Mouse (Mus musculus) hindbrain, postnatal 0 days (tissue): ENCODE data around the gene Cnpy1. TPM values are rescaled to one million over a fixed set of nuclear protein-coding genes. Genes with fewer than 3 reads are reported as not detected.

Source experiments
- ATAC-seq: fragments of 200-750 bp; cut with Nextera tagmentation; 2 replicates; pipeline ENCODE4 v1.8.0; 2017; ENCODE audit warnings: mild to moderate bottlenecking, moderate TSS enrichment, moderate library complexity
- DNase-seq: peaks from one replicate; pipeline ENCODE4 v3.0.0-alpha.2; 2015; ENCODE audit warnings: low spot score
- H3K27ac ChIP-seq: fragments of 300-500 bp; sonication (generic); 2 replicates; pipeline ENCODE4 v1.5.1; 2014; ENCODE audit warnings: mild to moderate bottlenecking
- H3K27me3 ChIP-seq: fragments of 300-500 bp; sonication (generic); 2 replicates; pipeline ENCODE4 v1.6.1; 2014; ENCODE audit warnings: low read length, mixed read lengths; ENCODE audit not compliant: insufficient read depth
- H3K36me3 ChIP-seq: fragments of 300-500 bp; sonication (generic); 2 replicates; pipeline ENCODE4 v1.6.1; 2014; ENCODE audit warnings: low read length, mixed read lengths; ENCODE audit not compliant: insufficient read depth
- H3K4me1 ChIP-seq: fragments of 300-500 bp; sonication (generic); 2 replicates; pipeline ENCODE4 v1.6.1; 2014; ENCODE audit warnings: antibody characterized with exemption, low read length, mixed read lengths; ENCODE audit not compliant: insufficient read depth
- H3K4me2 ChIP-seq: fragments of 300-500 bp; sonication (generic); 2 replicates; pipeline ENCODE4 v1.6.1; 2014; ENCODE audit warnings: low read depth, mild to moderate bottlenecking, low read length, moderate library complexity, mixed read lengths
- H3K4me3 ChIP-seq: fragments of 300-500 bp; sonication (generic); 2 replicates; pipeline ENCODE4 v1.5.1; 2014; ENCODE audit warnings: low read length
- H3K9ac ChIP-seq: fragments of 300-500 bp; sonication (generic); replicated peaks from 2 replicates; pipeline ENCODE4 v1.6.1; 2014; ENCODE audit warnings: mild to moderate bottlenecking, low read length, moderate library complexity, mixed read lengths
- H3K9me3 ChIP-seq: fragments of 300-500 bp; sonication (generic); 2 replicates; pipeline ENCODE4 v1.6.1; 2016; ENCODE audit warnings: low read length, mixed read lengths
- CTCF ChIP-seq: IDR thresholded peaks from 2 replicates; pipeline ENCODE4 v1.5.1; 2016; ENCODE audit warnings: antibody characterized with exemption, control low read depth, low read depth
- WGBS: fragments of 180-500 bp; shearing (Covaris S2); extraction: QIAGEN DNeasy Blood & Tissue Kit; methylation state at CpG from one replicate; pipeline ENCODE4 v1.1.7; 2014; 5-methylcytosine and 5-hydroxymethylcytosine counted together
- polyA plus RNA-seq: library from polyadenylated mRNA; unstranded; fragments of >200 nt; fragmentation: Nextera tagmentation; extraction: Ambion mirVana; gene quantifications from 2 replicates; pipeline ENCODE4 v1.2.1, GENCODE M21; 2015
- total RNA-seq: library from RNA; depleted of rRNA; stranded (reverse); fragments of >200 nt; gene quantifications from 2 replicates; pipeline ENCODE4 v1.2.3, GENCODE M21; 2014

The Cnpy1 gene
- total and polyA plus RNA-seq, 2 experiments from 2014 or later: 31.7 to 45.6 TPM

DNA sequence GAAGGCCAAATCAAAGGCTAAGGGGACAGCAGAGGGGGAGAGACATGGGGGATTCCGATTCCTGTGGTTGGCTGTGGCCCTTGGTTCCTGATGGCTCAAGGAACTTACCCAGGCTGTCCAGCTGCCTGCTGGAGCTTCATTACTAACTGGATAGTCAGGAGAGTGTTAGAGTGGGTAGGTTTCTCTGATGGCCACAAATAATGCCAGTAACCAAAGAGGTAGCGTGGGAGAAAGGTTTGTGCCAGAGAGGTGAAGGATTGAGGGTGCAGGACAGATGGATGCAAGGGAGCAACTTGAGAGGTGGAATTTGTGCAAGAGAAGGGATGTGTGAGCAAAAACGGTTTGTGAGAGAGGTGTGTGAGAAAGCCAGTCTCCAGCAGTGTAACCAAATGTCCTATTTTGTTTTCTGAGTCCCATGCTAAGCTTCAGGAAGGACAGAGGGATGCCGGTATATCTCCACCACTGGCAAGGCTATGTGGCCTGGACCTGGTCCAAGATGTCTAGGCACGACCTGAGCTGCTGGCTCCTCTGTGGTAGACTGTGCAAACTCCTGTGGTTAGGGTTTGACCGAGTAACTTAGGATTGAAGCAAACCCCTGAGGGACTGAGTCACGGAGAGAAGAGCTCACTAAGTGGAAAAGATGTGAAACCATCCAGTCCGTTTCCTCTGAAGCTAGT lies 2.0 kb downstream of the Cnpy1 start:
- no peak for TF ChIP-seq CTCF
- H3K27ac ChIP-seq: no peak overlapping the region
- 0 out of 2 replicates have a peak, but pooled peaks cover 6% of the 10 kb centered on the region for H3K4me1 ChIP-seq
- WGBS: 63% methylated on average over 8 of the region's 8 CpGs
- H3K36me3 ChIP-seq: no peaks in the 10 kb centered on the region
- no peak for ATAC-seq
- H3K4me3 ChIP-seq: no peak overlapping the region
- H3K4me2 ChIP-seq: no peak overlapping the region
- H3K9ac ChIP-seq: no peak overlapping the region
- no peaks in the 10 kb centered on the region for H3K9me3 ChIP-seq
- no peaks in the 10 kb centered on the region for H3K27me3 ChIP-seq
- DNase-seq: no peak

DNA sequence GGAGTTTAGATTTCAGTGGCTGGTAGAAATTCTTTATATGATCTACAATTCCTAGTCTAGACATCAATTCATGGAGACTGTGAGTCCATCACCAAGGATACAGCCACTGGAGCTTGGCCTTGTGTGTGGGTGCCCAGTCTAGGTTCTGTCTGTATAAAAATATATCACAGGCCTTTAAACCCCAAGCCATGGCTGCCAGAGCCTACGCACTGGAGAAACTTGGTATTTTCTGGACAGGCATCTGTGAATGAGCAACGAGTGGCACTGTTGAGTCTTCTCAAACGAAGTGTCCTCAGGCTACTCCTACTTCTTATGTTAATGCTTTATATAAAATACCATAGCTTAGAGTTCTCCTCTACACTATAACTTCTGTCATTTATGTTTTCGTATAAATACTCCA lies 4.2 kb downstream of the Cnpy1 start:
- DNase-seq: no peak
- Histone ChIP-seq H3K36me3 (no peaks in the 10 kb centered on the region), H3K4me3 (no peak overlapping the region), H3K9ac (no peak overlapping the region), H3K27me3 (no peaks in the 10 kb centered on the region), H3K4me2 (no peak overlapping the region), H3K4me1 (0 out of 2 replicates have a peak, but pooled peaks cover 6% of the 10 kb centered on the region), H3K9me3 (no peaks in the 10 kb centered on the region), H3K27ac (no peak overlapping the region)
- WGBS: 81% methylated on average over 4 of the region's 4 CpGs
- no peak for TF ChIP-seq CTCF
- no peak for ATAC-seq

DNA sequence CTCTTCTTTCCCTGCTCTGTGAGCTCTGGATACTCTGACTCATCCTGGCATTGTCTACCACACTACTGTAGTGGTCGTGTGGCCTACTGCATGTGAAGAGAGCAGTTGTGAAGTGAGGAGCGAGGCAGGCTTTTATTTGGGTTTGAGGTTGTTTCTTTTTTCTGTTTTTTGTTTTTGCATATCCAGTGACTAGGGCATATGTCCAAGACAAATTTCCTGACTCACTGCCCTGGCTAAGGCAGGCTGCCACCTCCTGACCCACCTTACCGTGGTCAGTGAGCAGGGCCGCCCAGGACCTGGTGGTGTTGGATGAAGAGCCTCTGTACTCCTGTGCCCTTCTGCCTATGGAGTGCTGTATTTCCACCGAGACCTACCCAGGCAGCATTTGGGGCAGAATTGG lies 5.8 kb downstream of the Cnpy1 start:
- TF ChIP-seq CTCF: no peak
- Histone ChIP-seq H3K4me2 (no peak overlapping the region), H3K9me3 (no peaks in the 10 kb centered on the region), H3K4me3 (no peak overlapping the region), H3K9ac (no peak overlapping the region), H3K36me3 (no peaks in the 10 kb centered on the region), H3K27ac (no peak overlapping the region), H3K27me3 (no peaks in the 10 kb centered on the region), H3K4me1 (0 out of 2 replicates have a peak, but pooled peaks cover 4% of the 10 kb centered on the region)
- WGBS: 70% methylated on average over 5 of the region's 5 CpGs
- DNase-seq (no peak), ATAC-seq (no peak)

DNA sequence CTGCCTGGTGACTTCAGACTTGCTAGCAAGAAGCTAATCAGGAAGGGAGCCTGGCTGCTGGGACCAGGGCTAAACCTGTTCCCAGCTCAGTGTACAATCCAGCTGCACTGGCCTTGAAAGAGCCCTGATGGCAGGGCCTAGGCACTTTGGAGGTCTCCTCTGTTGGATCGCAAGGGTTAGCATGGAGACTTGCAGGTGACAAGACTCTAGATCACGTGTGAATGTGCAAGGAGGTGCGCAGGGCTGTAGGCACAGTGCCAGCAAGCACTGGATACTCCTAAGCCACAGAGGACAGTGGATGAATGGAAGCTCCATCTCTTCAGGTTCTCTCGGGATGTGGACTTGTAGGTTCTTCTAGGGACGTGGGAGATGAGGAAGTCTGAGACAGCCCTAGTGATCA lies 6.7 kb downstream of the Cnpy1 start:
- no peak overlapping the region for H3K9ac ChIP-seq
- H3K27ac ChIP-seq: no peak overlapping the region
- no peak overlapping the region for H3K4me2 ChIP-seq
- 80% methylated on average over 5 of the region's 5 CpGs for WGBS
- no peak overlapping the region for H3K4me3 ChIP-seq
- DNase-seq (no peak), ATAC-seq (no peak)
- TF ChIP-seq CTCF: no peak
- H3K36me3 ChIP-seq: no peaks in the 10 kb centered on the region
- H3K9me3 ChIP-seq: no peaks in the 10 kb centered on the region
- H3K27me3 ChIP-seq: no peaks in the 10 kb centered on the region
- H3K4me1 ChIP-seq: 0 out of 2 replicates have a peak, but pooled peaks cover 2% of the 10 kb centered on the region

DNA sequence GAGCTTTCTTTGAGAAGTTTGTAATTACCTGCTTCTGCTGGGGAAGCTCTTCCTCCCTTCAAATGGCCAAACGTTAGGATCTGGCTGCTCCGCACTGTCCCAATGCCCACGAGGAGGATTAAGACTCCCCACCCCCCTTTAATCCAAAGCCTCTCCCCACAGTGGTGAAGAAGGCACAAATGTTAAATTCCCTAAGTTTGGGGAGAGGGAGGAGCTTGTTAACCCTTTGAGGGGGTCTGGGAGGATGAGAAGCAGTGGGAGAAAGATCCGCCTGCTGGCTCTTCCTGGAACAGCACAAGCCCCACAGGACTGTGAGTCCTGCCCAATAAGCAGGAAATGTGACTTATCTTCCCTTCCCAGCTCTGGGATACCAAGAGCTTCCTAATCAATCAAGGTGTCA lies 7.5 kb downstream of the Cnpy1 start:
- TF ChIP-seq CTCF: peak; percentile 65
- ATAC-seq: 0 out of 2 replicates have a peak, but pooled peaks have one; percentile 38
- WGBS: 24% methylated on average over 4 of the region's 4 CpGs
- Histone ChIP-seq H3K36me3 (no peaks in the 10 kb centered on the region), H3K4me2 (no peak overlapping the region), H3K9me3 (no peaks in the 10 kb centered on the region), H3K27me3 (no peaks in the 10 kb centered on the region), H3K9ac (no peak overlapping the region), H3K4me3 (no peak overlapping the region), H3K27ac (no peak overlapping the region), H3K4me1 (no peaks in the 10 kb centered on the region)
- peak; percentile 62 for DNase-seq

DNA sequence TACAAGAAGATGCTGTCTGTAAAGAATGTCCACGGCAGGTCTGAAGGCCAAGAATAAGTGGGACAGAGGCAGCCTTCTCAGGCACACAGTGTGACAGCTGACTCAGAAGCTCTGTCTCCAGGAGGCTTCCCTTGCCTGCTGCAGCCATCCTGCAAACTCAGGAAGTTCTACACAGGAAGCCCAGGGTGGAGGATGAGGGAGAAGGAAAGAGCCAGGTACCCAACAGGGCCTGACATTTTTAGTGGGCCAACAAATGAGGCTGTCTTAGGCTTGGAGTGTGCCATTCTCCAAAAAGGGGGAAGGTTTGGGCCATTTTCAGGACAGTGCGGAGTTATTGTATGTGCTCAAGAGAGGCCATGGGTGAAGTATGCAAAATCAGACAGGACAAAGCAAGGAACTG lies 7.9 kb downstream of the Cnpy1 start:
- Histone ChIP-seq H3K9me3 (no peaks in the 10 kb centered on the region), H3K27ac (no peak overlapping the region), H3K36me3 (no peaks in the 10 kb centered on the region), H3K4me1 (no peaks in the 10 kb centered on the region), H3K4me3 (no peak overlapping the region), H3K27me3 (no peaks in the 10 kb centered on the region), H3K9ac (no peak overlapping the region), H3K4me2 (no peak overlapping the region)
- ATAC-seq: peak; percentile 19; the same call in 1 of the 2 replicates
- WGBS: 74% methylated on average over 2 of the region's 2 CpGs
- DNase-seq: no peak
- no peak for TF ChIP-seq CTCF

DNA sequence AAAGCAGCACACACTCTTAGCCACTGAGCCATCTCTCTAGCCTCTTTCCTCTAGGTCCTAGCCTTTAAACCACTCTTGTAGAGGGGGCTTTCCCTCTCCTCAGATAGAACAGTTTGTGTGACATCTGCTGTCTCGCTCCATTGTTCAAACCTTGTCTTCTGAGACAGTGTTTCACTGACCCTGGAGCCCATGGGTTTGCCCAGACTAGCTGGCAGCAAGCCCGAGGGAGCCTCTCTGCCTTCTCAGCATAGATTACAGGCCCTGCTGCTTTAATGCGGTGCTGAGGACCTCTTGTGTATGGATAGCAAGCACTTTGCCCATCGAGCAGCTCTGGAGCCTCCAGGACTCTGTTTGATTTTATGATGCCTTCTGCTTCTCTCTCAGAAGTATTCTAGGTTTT lies 8.6 kb downstream of the Cnpy1 start:
- 23% methylated on average over 4 of the region's 4 CpGs for WGBS
- Histone ChIP-seq H3K4me1 (no peaks in the 10 kb centered on the region), H3K27ac (no peak overlapping the region), H3K9me3 (no peaks in the 10 kb centered on the region), H3K4me3 (no peak overlapping the region), H3K4me2 (no peak overlapping the region), H3K27me3 (no peaks in the 10 kb centered on the region), H3K36me3 (no peaks in the 10 kb centered on the region), H3K9ac (no peak overlapping the region)
- DNase-seq (peak; percentile 85), ATAC-seq (peak; percentile 84)
- peak; percentile 40 for TF ChIP-seq CTCF
